Mouse (Mus musculus): ENCODE measurements at regions not wholly inside any gene's neighbourhood (a gene's known extent, or its start where the extent isn't known, plus 50 kb on each side); places are given as distances from the start of the nearest gene placed in this dataset.

GRCm38 (mm10) chr10:16622821-16623220, 1100.2 kb upstream of the Cited2 start:
- TF ChIP-seq POLR2A (IDR thresholded peaks at IDR 0.05; ENCODE audit: low read depth, low read length), result no peak
- TF ChIP-seq CTCF (IDR thresholded peaks at IDR 0.05; ENCODE audit: extremely low read depth, insufficient read depth, insufficient read length, insufficient replicate concordance), result no peak

Data from spleen, adult 2 months (tissue).